Mouse (Mus musculus) embryonic facial prominence, embryonic 10.5 days (tissue): ENCODE results near the gene Rrp36. TPM values are rescaled to one million over a fixed set of nuclear protein-coding genes. Genes with fewer than 3 reads are reported as not detected.
A peak's percentile ranks its signal among the peaks of the same experiment; 100 is the strongest.

Experiments used
- DNase-seq: peaks from one replicate; pipeline ENCODE4 v3.0.0-alpha.2; 2017; ENCODE audit warnings: low spot score
- H3K27ac ChIP-seq: fragments of 300-500 bp; sonication (generic); replicated peaks from 2 replicates; pipeline ENCODE4 v1.5.1; 2016; ENCODE audit warnings: mild to moderate bottlenecking
- H3K27me3 ChIP-seq: fragments of 300-500 bp; sonication (generic); replicated peaks from 2 replicates; pipeline ENCODE4 v1.6.1; 2016; ENCODE audit warnings: low read depth, mild to moderate bottlenecking; ENCODE audit not compliant: poor library complexity, severe bottlenecking
- H3K36me3 ChIP-seq: fragments of 300-500 bp; sonication (generic); replicated peaks from 2 replicates; pipeline ENCODE4 v1.6.1; 2016; ENCODE audit warnings: mild to moderate bottlenecking, moderate library complexity
- H3K4me1 ChIP-seq: fragments of 300-500 bp; sonication (generic); 2 replicates; pipeline ENCODE4 v1.6.1; 2016
- H3K4me3 ChIP-seq: fragments of 300-500 bp; sonication (generic); 2 replicates; pipeline ENCODE4 v1.5.1; 2016; ENCODE audit warnings: mild to moderate bottlenecking, moderate library complexity
- H3K9me3 ChIP-seq: fragments of 300-500 bp; sonication (generic); 2 replicates; pipeline ENCODE4 v1.6.1; 2016; ENCODE audit warnings: mild to moderate bottlenecking
- WGBS: fragments of 180-500 bp; shearing (Covaris S2); methylation state at CpG from one replicate; pipeline ENCODE4 v1.1.7; 2016; 5-methylcytosine and 5-hydroxymethylcytosine counted together
- polyA plus RNA-seq: library from polyadenylated mRNA; unstranded; fragments of >200 nt; fragmentation: Nextera tagmentation; extraction: Ambion mirVana; gene quantifications from 2 replicates; pipeline ENCODE4 v1.2.1, GENCODE M21; 2016

The Rrp36 gene
- polyA plus RNA-seq, 1 experiment from 2014 or later: 68.9 TPM

GRCm38 (mm10) chr17:46680760-46681373 lies 6.7 kb upstream of the Rrp36 start, which contains the start of gene Klhdc3:
Gene Klhdc3 (minus strand): TSS chr17:46680914.
- H3K27ac ChIP-seq: peak within 1 kb of the TSS; percentile 86
- H3K36me3 ChIP-seq: peaks cover 67% of the 10 kb centered on the region
- H3K9me3 ChIP-seq: no peaks in the 10 kb centered on the region
- peak within 1 kb of the TSS; percentile 74 for H3K4me3 ChIP-seq
- no peaks in the 10 kb centered on the region for H3K27me3 ChIP-seq
- peak; percentile 100 for DNase-seq
- under 1% methylated on average over 49 of the region's 49 CpGs for WGBS
- peaks cover 38% of the 10 kb centered on the region for H3K4me1 ChIP-seq

GRCm38 (mm10) chr17:46679843-46680759 lies 5.9 kb upstream of the Rrp36 start:
- no peaks in the 10 kb centered on the region for H3K27me3 ChIP-seq
- WGBS: under 1% methylated on average over 34 of the region's 34 CpGs
- H3K4me1 ChIP-seq: peaks cover 43% of the 10 kb centered on the region
- H3K36me3 ChIP-seq: peaks cover 67% of the 10 kb centered on the region
- H3K4me3 ChIP-seq: peak overlapping the region; percentile 74
- H3K27ac ChIP-seq: peak overlapping the region; percentile 86
- no peaks in the 10 kb centered on the region for H3K9me3 ChIP-seq
- peak; percentile 79 for DNase-seq

- 49% methylated on average over 9 of the region's 9 CpGs for WGBS
- Histone ChIP-seq H3K27me3 (no peaks in the 10 kb centered on the region), H3K4me1 (peaks cover 53% of the 10 kb centered on the region), H3K4me3 (peak overlapping the region; percentile 74), H3K36me3 (peaks cover 61% of the 10 kb centered on the region), H3K9me3 (no peaks in the 10 kb centered on the region), H3K27ac (peak overlapping the region; percentile 86)
- DNase-seq: no peak
These were observed 4.8 kb upstream of the Rrp36 start for GRCm38 (mm10) chr17:46678911-46679310.

GRCm38 (mm10) chr17:46678416-46678815 lies 4.3 kb upstream of the Rrp36 start, which contains the start of gene Mea1:
Gene Mea1 (plus strand): TSS chr17:46678793.
- H3K9me3 ChIP-seq: no peaks in the 10 kb centered on the region
- peaks cover 56% of the 10 kb centered on the region for H3K36me3 ChIP-seq
- DNase-seq: no peak
- H3K4me3 ChIP-seq: peak within 1 kb of the TSS; percentile 74
- peak within 1 kb of the TSS; percentile 86 for H3K27ac ChIP-seq
- peaks cover 55% of the 10 kb centered on the region for H3K4me1 ChIP-seq
- H3K27me3 ChIP-seq: no peaks in the 10 kb centered on the region
- WGBS: 93% methylated on average over 8 of the region's 9 CpGs

- 22% methylated on average over 15 of the region's 15 CpGs for WGBS
- Histone ChIP-seq H3K4me3 (peak overlapping the region; percentile 91), H3K9me3 (peaks cover 1% of the 10 kb centered on the region; the same call in 1 of the 2 replicates), H3K27me3 (no peaks in the 10 kb centered on the region), H3K27ac (peak overlapping the region; percentile 89), H3K4me1 (peaks cover 47% of the 10 kb centered on the region), H3K36me3 (peaks cover 77% of the 10 kb centered on the region)
- DNase-seq: no peak
These were observed 555 bp upstream of the Rrp36 start for GRCm38 (mm10) chr17:46674530-46675283.

- WGBS: 93% methylated on average over 10 of the region's 10 CpGs
- no peak overlapping the region for H3K27ac ChIP-seq
- H3K4me3 ChIP-seq: no peak overlapping the region
- peaks cover 5% of the 10 kb centered on the region; the same call in 1 of the 2 replicates for H3K9me3 ChIP-seq
- no peaks in the 10 kb centered on the region for H3K27me3 ChIP-seq
- DNase-seq: no peak
- H3K4me1 ChIP-seq: peaks cover 19% of the 10 kb centered on the region
- H3K36me3 ChIP-seq: peaks cover 79% of the 10 kb centered on the region
These were observed 4.2 kb downstream of the Rrp36 start for GRCm38 (mm10) chr17:46669911-46670310.

- Histone ChIP-seq H3K27me3 (no peaks in the 10 kb centered on the region), H3K36me3 (peaks cover 92% of the 10 kb centered on the region), H3K4me1 (peaks cover 2% of the 10 kb centered on the region; the same call in 1 of the 2 replicates), H3K4me3 (no peak overlapping the region), H3K27ac (no peak overlapping the region), H3K9me3 (peaks cover 5% of the 10 kb centered on the region; the same call in 1 of the 2 replicates)
- DNase-seq: no peak
- 93% methylated on average over 16 of the region's 16 CpGs for WGBS
These were observed 6.4 kb downstream of the Rrp36 start for GRCm38 (mm10) chr17:46667712-46668111.

- WGBS: 94% methylated on average over 5 of the region's 5 CpGs
These were observed 11.4 kb downstream of the Rrp36 start for GRCm38 (mm10) chr17:46662730-46663129.

GRCm38 (mm10) chr17:46661981-46662380 lies 12.2 kb downstream of the Rrp36 start:
- 93% methylated on average over 12 of the region's 12 CpGs for WGBS
- Histone ChIP-seq H3K27ac (no peak overlapping the region), H3K36me3 (peaks cover 100% of the 10 kb centered on the region), H3K27me3 (no peaks in the 10 kb centered on the region), H3K4me1 (no peaks in the 10 kb centered on the region), H3K4me3 (no peak overlapping the region), H3K9me3 (no peaks in the 10 kb centered on the region)
- no peak for DNase-seq

More at GRCm38 (mm10) chr17:46662730-46663129, 11.4 kb downstream of the Rrp36 start:
- Histone ChIP-seq H3K27me3 (no peaks in the 10 kb centered on the region), H3K9me3 (no peaks in the 10 kb centered on the region), H3K4me3 (no peak overlapping the region), H3K4me1 (no peaks in the 10 kb centered on the region), H3K36me3 (peaks cover 98% of the 10 kb centered on the region), H3K27ac (no peak overlapping the region)
- no peak for DNase-seq

- 92% methylated on average over 9 of the region's 9 CpGs for WGBS
These were observed 12.8 kb downstream of the Rrp36 start for GRCm38 (mm10) chr17:46661351-46661750.

GRCm38 (mm10) chr17:46656054-46656453 lies 18.1 kb downstream of the Rrp36 start:
- 91% methylated on average over 6 of the region's 6 CpGs for WGBS
- no peaks in the 10 kb centered on the region for H3K27me3 ChIP-seq
- no peak overlapping the region for H3K4me3 ChIP-seq
- H3K27ac ChIP-seq: no peak overlapping the region
- no peak for DNase-seq
- peaks cover 32% of the 10 kb centered on the region for H3K4me1 ChIP-seq
- 0 out of 2 replicates have a peak, but pooled peaks cover 3% of the 10 kb centered on the region for H3K9me3 ChIP-seq
- H3K36me3 ChIP-seq: peaks cover 98% of the 10 kb centered on the region

More at GRCm38 (mm10) chr17:46661351-46661750, 12.8 kb downstream of the Rrp36 start:
- H3K4me3 ChIP-seq: no peak overlapping the region
- no peaks in the 10 kb centered on the region for H3K27me3 ChIP-seq
- H3K4me1 ChIP-seq: no peaks in the 10 kb centered on the region
- no peak for DNase-seq
- peaks cover 100% of the 10 kb centered on the region for H3K36me3 ChIP-seq
- no peak overlapping the region for H3K27ac ChIP-seq
- no peaks in the 10 kb centered on the region for H3K9me3 ChIP-seq
